Mouse (Mus musculus) neural tube, embryonic 13.5 days (tissue): ENCODE measurements around the gene Spata20. TPM values are rescaled to one million over a fixed set of nuclear protein-coding genes. Genes with fewer than 3 reads are reported as not detected.

ENCODE experiments used
- ATAC-seq: fragments of 200-750 bp; cut with Nextera tagmentation; 2 replicates; pipeline ENCODE4 v1.8.0; 2017; ENCODE audit warnings: low read depth, mild to moderate bottlenecking, moderate TSS enrichment, moderate library complexity
- H3K27ac ChIP-seq: fragments of 300-500 bp; sonication (generic); replicated peaks from 2 replicates; pipeline ENCODE4 v1.5.1; 2015; ENCODE audit warnings: moderate library complexity, mild to moderate bottlenecking, inconsistent platforms
- H3K27me3 ChIP-seq: fragments of 300-500 bp; sonication (generic); 2 replicates; pipeline ENCODE4 v1.6.1; 2015; ENCODE audit warnings: mild to moderate bottlenecking, inconsistent platforms
- H3K36me3 ChIP-seq: fragments of 300-500 bp; sonication (generic); 2 replicates; pipeline ENCODE4 v1.6.1; 2015; ENCODE audit warnings: mild to moderate bottlenecking, inconsistent platforms
- H3K4me1 ChIP-seq: fragments of 300-500 bp; sonication (generic); replicated peaks from 2 replicates; pipeline ENCODE4 v1.6.1; 2015; ENCODE audit warnings: inconsistent platforms
- H3K4me2 ChIP-seq: fragments of 300-500 bp; sonication (generic); 2 replicates; pipeline ENCODE4 v1.6.1; 2015; ENCODE audit warnings: inconsistent platforms, mild to moderate bottlenecking, moderate library complexity
- H3K4me3 ChIP-seq: fragments of 300-500 bp; sonication (generic); 2 replicates; pipeline ENCODE4 v1.5.1; 2015; ENCODE audit warnings: mild to moderate bottlenecking, inconsistent platforms
- H3K9ac ChIP-seq: fragments of 300-500 bp; sonication (generic); 2 replicates; pipeline ENCODE4 v1.6.1; 2015; ENCODE audit warnings: moderate library complexity, mild to moderate bottlenecking, inconsistent platforms
- H3K9me3 ChIP-seq: fragments of 300-500 bp; sonication (generic); 2 replicates; pipeline ENCODE4 v1.6.1; 2016; ENCODE audit warnings: inconsistent platforms
- WGBS: fragments of 180-500 bp; shearing (Covaris S2); methylation state at CpG from one replicate; pipeline ENCODE4 v1.1.7; 2015; 5-methylcytosine and 5-hydroxymethylcytosine counted together
- polyA plus RNA-seq: library from polyadenylated mRNA; unstranded; fragments of >200 nt; fragmentation: Nextera tagmentation; extraction: Ambion mirVana; gene quantifications from 2 replicates; pipeline ENCODE4 v1.2.1, GENCODE M21; 2015

The Spata20 gene
- polyA plus RNA-seq, 1 experiment from 2014 or later = 0.28 TPM

DNA sequence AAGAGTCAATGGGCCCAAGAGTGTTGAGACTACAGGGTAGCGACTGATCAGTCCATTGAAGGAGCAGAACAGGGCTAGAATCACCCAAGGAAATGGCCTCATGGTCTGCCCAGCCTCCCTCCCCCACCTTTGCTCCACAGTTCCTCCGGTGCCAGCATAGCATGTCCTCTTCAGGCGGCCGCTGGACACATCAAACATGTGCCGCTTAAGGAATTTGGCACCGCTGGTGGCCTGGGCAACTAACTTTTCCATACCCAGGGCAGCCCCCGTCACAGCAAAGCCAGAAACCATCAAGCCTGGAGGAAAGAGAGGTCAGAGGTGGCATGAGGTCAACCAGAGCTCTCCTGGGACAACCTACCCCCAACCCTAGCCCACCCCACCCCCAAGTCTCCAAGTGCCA, 4.0 kb downstream of the Spata20 start:
- H3K9me3 ChIP-seq = no peaks in the 10 kb centered on the region
- no peak overlapping the region for H3K4me3 ChIP-seq
- no peak overlapping the region for H3K4me2 ChIP-seq
- H3K9ac ChIP-seq = no peak overlapping the region
- H3K36me3 ChIP-seq = no peaks in the 10 kb centered on the region
- H3K27ac ChIP-seq = no peak overlapping the region
- no peak for ATAC-seq
- no peaks in the 10 kb centered on the region; the same call in 1 of the 2 replicates for H3K4me1 ChIP-seq
- WGBS = 88% methylated on average over 7 of the region's 7 CpGs
- H3K27me3 ChIP-seq = peaks cover 38% of the 10 kb centered on the region

DNA sequence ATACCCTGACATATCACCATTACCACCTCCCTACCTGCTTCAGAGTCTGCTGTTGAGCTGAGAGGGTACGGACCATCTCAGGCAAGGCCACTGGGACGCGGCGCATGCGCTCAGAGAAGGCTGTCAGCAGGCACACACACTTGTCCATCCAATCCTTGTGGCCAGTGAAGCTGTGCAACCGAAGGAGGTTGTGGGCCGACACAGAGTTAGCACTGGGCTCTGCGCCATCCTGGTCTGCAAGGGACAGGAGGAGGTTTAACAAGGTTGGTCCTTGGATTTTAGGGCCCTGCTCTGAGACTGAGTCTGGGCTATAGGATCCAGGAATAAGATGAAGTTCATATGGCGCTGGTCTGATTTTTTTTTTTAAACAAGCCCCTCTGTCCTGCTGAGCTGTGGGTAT, 5.6 kb downstream of the Spata20 start:
- Histone ChIP-seq H3K9ac (no peak overlapping the region), H3K4me3 (no peak overlapping the region), H3K4me1 (peaks cover 6% of the 10 kb centered on the region), H3K27me3 (peaks cover 40% of the 10 kb centered on the region), H3K36me3 (no peaks in the 10 kb centered on the region), H3K27ac (no peak overlapping the region), H3K4me2 (no peak overlapping the region), H3K9me3 (no peaks in the 10 kb centered on the region)
- WGBS = 91% methylated on average over 9 of the region's 9 CpGs
- ATAC-seq = no peak

DNA sequence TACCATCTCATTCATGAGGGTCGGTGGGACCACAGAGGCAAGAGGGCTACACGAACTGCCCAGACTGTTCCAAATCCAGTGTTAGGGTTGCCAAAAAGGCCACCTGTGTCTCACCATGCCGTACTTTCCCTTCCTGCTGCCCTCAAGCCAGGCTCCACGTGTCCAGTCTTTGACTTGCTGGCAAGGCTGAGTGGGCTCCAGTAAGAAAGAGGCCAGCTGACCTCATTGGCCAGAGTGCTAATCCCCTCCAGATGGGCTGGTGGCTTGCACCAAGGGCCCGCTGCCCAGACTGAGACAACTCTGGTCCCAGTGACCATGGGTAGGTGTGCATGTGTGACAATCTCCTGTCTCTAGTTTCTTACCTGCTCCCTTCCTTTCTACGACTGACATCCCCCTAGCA, 8.3 kb downstream of the Spata20 start:
- Histone ChIP-seq H3K27ac (no peak overlapping the region), H3K4me2 (no peak overlapping the region), H3K4me1 (peaks cover 28% of the 10 kb centered on the region), H3K9ac (no peak overlapping the region), H3K9me3 (no peaks in the 10 kb centered on the region), H3K4me3 (no peak overlapping the region), H3K36me3 (no peaks in the 10 kb centered on the region), H3K27me3 (peaks cover 44% of the 10 kb centered on the region)
- 82% methylated on average over 6 of the region's 6 CpGs for WGBS
- no peak for ATAC-seq

DNA sequence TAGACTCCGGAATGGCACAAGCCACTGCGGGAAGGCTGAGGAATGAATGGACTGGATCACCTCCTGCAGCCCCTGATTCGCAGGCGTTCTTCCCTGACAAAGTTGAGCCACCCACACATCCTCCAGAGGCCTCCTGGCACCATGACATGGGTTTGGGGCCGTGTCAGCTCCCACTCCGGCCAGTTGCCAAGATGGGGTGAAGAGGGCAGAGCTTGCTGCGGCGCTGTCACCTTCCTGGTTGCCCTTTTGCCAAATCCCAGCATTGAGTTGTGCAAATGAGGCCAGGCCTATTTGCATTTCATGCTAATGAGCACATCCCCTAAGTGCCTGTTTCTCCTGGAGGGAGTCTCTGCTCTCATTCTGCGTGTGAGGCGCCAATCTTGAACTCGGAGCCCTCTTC, 10.3 kb downstream of the Spata20 start:
- Histone ChIP-seq H3K4me3 (no peak overlapping the region), H3K27me3 (peaks cover 43% of the 10 kb centered on the region), H3K27ac (no peak overlapping the region), H3K36me3 (no peaks in the 10 kb centered on the region), H3K4me2 (no peak overlapping the region), H3K4me1 (peaks cover 48% of the 10 kb centered on the region), H3K9me3 (no peaks in the 10 kb centered on the region), H3K9ac (no peak overlapping the region)
- WGBS = 12% methylated on average over 11 of the region's 11 CpGs
- ATAC-seq = no peak

DNA sequence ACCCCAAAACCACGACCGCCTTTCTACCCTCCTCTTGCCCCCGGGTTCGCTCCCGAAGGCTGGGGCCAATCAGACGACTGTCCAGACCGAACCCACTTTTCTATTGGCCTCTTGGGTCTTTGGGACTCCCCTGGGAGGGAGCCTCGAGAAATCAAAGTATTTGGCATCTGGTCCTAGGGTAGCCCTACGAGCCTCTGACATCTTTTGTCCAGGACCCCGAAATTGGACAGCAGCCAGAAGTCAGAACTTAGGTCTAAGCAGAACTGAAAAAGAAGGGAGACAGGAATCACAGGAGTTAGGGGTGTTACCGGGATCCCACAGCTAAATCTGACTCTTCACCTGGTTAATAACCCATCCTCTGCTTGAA, 11.5 kb downstream of the Spata20 start:
- Histone ChIP-seq H3K9me3 (no peaks in the 10 kb centered on the region), H3K4me3 (peak overlapping the region; percentile 83), H3K27me3 (peaks cover 42% of the 10 kb centered on the region), H3K9ac (no peak overlapping the region), H3K36me3 (no peaks in the 10 kb centered on the region), H3K4me1 (peaks cover 60% of the 10 kb centered on the region), H3K27ac (no peak overlapping the region), H3K4me2 (peak overlapping the region; percentile 91)
- no peak for ATAC-seq
- WGBS = 2% methylated on average over 11 of the region's 11 CpGs

GRCm38 (mm10) chr11:94473707-94474543, 12.1 kb downstream of the Spata20 start, which contains the start of gene Cacna1g:
Cacna1g (minus strand) TSS chr11:94474198.
- H3K27me3 ChIP-seq = peaks cover 42% of the 10 kb centered on the region
- peak within 1 kb of the TSS; percentile 86 for H3K9ac ChIP-seq
- peak within 1 kb of the TSS; percentile 83 for H3K4me3 ChIP-seq
- peaks cover 66% of the 10 kb centered on the region for H3K4me1 ChIP-seq
- no peaks in the 10 kb centered on the region for H3K9me3 ChIP-seq
- 0% methylated on average over 46 of the region's 71 CpGs for WGBS
- H3K36me3 ChIP-seq = no peaks in the 10 kb centered on the region
- peak within 1 kb of the TSS; percentile 85 for H3K27ac ChIP-seq
- peak; percentile 81 for ATAC-seq
- peak within 1 kb of the TSS; percentile 91 for H3K4me2 ChIP-seq

DNA sequence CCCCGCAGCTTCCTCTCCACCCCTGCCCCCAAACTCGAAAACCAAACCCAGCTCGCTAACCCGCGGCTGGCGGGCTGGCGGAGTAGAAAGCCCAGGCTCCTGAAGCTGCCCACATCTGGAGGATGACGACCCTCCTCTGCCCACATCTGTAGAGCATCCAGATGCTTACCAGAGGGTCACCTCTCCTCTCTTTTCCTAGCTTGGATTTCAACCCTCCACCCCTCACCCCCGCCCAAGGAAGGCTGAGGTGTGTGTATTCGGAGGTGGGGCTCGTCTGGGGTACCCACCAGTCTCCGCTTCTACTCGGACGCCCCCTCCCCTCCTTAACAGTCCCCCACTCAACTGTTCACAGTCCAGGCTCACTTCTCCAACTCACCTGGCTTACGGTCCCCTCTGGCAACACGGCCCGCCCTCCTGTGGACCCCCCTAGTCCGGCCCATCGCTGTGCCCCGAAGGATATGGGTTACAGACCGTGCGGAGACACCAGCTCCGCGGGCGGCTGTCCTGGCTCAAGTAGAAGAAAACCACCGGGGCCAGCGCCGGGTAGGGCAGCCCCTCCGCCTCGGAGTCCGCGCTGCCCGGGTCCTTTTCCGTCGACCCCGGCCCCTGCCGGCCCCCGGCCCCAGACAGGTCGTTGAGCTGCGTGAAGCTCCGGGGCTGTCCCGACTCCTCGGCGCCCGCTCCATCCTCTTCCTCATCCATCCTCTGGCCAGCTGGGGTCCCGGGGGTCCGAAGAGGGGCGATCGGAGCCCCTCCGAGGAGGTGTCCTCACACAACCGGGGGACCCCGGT, 12.9 kb downstream of the Spata20 start:
- H3K36me3 ChIP-seq = no peaks in the 10 kb centered on the region
- no peak for ATAC-seq
- peaks cover 74% of the 10 kb centered on the region for H3K4me1 ChIP-seq
- H3K9me3 ChIP-seq = no peaks in the 10 kb centered on the region
- peak overlapping the region; percentile 83 for H3K4me3 ChIP-seq
- peak overlapping the region; percentile 91 for H3K4me2 ChIP-seq
- peaks cover 42% of the 10 kb centered on the region for H3K27me3 ChIP-seq
- under 1% methylated on average over 51 of the region's 52 CpGs for WGBS
- H3K27ac ChIP-seq = peak overlapping the region; percentile 85
- peak overlapping the region; percentile 86 for H3K9ac ChIP-seq

GRCm38 (mm10) chr11:94472585-94472915, 13.4 kb downstream of the Spata20 start:
- H3K9me3 ChIP-seq = no peaks in the 10 kb centered on the region
- WGBS = 2% methylated on average over 15 of the region's 15 CpGs
- H3K9ac ChIP-seq = peak overlapping the region; percentile 86
- peak overlapping the region; percentile 85 for H3K27ac ChIP-seq
- peak overlapping the region; percentile 91 for H3K4me2 ChIP-seq
- ATAC-seq = no peak
- H3K4me1 ChIP-seq = peaks cover 79% of the 10 kb centered on the region
- peaks cover 36% of the 10 kb centered on the region for H3K27me3 ChIP-seq
- H3K36me3 ChIP-seq = no peaks in the 10 kb centered on the region
- peak overlapping the region; percentile 83 for H3K4me3 ChIP-seq

GRCm38 (mm10) chr11:94471740-94472584, 14.0 kb downstream of the Spata20 start:
- Histone ChIP-seq H3K27me3 (peaks cover 30% of the 10 kb centered on the region), H3K9ac (peak overlapping the region; percentile 86), H3K9me3 (no peaks in the 10 kb centered on the region), H3K4me3 (peak overlapping the region; percentile 83), H3K36me3 (no peaks in the 10 kb centered on the region), H3K4me1 (peaks cover 85% of the 10 kb centered on the region), H3K4me2 (peak overlapping the region; percentile 91), H3K27ac (peak overlapping the region; percentile 85)
- no peak for ATAC-seq
- WGBS = 7% methylated on average over 17 of the region's 17 CpGs

DNA sequence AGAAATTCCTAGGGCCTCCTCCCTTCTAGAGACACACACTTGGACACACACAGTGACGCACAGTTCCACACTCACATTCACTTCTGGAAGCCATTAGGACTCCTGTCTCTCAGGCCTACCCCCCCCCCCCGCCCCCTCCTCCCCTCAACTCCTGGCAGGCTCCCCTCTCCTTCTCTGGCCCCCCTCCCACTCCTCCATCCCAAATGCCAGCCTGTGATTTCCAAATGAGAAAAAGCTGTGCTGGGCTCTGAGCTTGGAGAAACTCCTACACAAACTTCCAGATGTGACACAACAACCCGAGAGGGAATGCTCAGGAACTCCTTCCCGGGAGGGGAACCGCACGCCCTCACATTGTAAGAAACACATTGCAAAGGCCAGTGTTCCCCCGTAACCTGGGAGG, 15.6 kb downstream of the Spata20 start:
- H3K9ac ChIP-seq = peak overlapping the region; percentile 86

DNA sequence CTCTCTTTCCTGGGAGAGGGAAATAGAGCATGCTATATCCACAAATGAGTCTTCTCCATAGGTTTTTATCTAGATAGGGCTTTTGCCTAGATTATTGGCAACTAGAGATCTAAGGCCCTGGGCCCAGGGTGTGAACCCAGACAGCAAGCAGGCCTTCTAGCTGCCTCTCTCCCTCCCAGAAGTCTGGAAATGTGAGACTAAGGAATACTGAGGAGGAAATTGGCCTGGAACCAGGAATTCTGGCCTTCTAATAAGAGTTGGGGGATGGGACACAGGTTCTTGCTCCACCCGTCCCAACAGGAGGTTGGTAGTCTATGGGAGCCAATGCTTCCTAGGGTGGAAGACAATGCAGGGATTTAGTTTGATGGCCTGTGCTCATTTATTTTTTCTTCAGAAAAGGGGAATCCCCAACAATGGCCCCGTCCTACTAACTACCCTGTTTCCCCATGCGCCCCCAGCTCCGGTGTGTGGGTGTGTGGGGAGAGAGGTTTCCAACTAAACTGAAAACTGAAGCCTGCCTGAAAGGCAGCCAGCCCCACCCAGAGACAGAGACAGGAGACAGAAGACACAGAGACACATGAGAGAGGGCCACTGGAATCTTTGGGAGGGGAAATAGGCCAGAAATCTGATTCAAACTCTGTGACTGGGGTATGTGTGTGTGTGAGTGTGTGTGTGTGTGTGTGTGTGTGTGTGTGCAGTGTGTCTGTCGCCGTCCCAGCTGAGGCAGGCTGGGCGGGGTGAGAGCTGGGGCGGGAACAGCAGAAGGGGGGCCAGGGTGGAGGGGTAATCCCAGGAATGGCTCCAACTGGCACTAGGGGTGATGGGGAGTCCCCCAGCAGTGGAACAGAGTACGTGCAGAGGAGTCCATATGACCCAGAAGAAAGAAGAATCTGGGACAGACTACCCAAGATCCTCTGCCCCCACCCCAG, 16.6 kb downstream of the Spata20 start:
- Histone ChIP-seq H3K9me3 (no peaks in the 10 kb centered on the region), H3K27me3 (peaks cover 7% of the 10 kb centered on the region), H3K4me1 (peaks cover 87% of the 10 kb centered on the region), H3K4me3 (no peak overlapping the region), H3K36me3 (no peaks in the 10 kb centered on the region), H3K27ac (peak overlapping the region; percentile 94), H3K9ac (peak overlapping the region; percentile 86), H3K4me2 (peak overlapping the region; percentile 91)
- ATAC-seq = 0 out of 2 replicates have a peak, but pooled peaks have one; percentile 0
- 23% methylated on average over 9 of the region's 9 CpGs for WGBS

More for the DNA sequence above, 15.6 kb downstream of the Spata20 start:
- Histone ChIP-seq H3K27ac (peak overlapping the region; percentile 94; the same call in 1 of the 2 replicates), H3K36me3 (no peaks in the 10 kb centered on the region), H3K4me3 (peak overlapping the region; percentile 83), H3K27me3 (peaks cover 17% of the 10 kb centered on the region), H3K4me2 (peak overlapping the region; percentile 91), H3K9me3 (no peaks in the 10 kb centered on the region), H3K4me1 (peaks cover 87% of the 10 kb centered on the region)
- 32% methylated on average over 7 of the region's 7 CpGs for WGBS
- ATAC-seq = no peak
